Mouse (Mus musculus): ENCODE data around the gene Fat1. TPM values are rescaled to one million over a fixed set of nuclear protein-coding genes. Genes with fewer than 3 reads are reported as not detected.

Gene Fat1
- total and polyA plus RNA-seq, 3 experiments = under 0.01 TPM; not detected in 2

GRCm38 (mm10) chr8:45013852-45014251 is 78.6 kb downstream of the Fat1 start:
- TF ChIP-seq CHD1 (IDR thresholded peaks at IDR 0.05; ENCODE audit: low read depth, low read length) (no peak), GATA1 (IDR thresholded peaks at IDR 0.05; ENCODE audit: low read depth, low read length) (no peak), ZC3H11A (IDR thresholded peaks at IDR 0.05; ENCODE audit: low read depth, low read length) (no peak), ZKSCAN1 (IDR thresholded peaks at IDR 0.05; ENCODE audit: low read depth, low read length) (no peak), USF2 (IDR thresholded peaks at IDR 0.05; ENCODE audit: borderline replicate concordance in 1 of 2, insufficient read depth in 1 of 2, low read depth in 1 of 2, low read length in 2 of 2) (no peak), CHD2 (IDR thresholded peaks at IDR 0.05; ENCODE audit: low read length) (no peak), POLR2A (IDR thresholded peaks at IDR 0.05; ENCODE audit: control insufficient read depth in 1 of 2, insufficient read depth in 1 of 2, low read depth in 1 of 2, low read length in 2 of 2, poor library complexity in 1 of 2) (no peak), JUND (IDR thresholded peaks at IDR 0.05; ENCODE audit: low read depth, low read length) (no peak), MEF2A (IDR thresholded peaks at IDR 0.05; ENCODE audit: extremely low read depth, insufficient replicate concordance, low read depth, low read length, poor library complexity, severe bottlenecking) (no peak), TCF12 (IDR thresholded peaks at IDR 0.05; ENCODE audit: low read depth, low read length) (no peak), TBP (IDR thresholded peaks at IDR 0.05; ENCODE audit: low read depth, low read length) (no peak), UBTF (IDR thresholded peaks at IDR 0.05; ENCODE audit: borderline replicate concordance, insufficient read depth, low read depth, low read length) (no peak), POLR2AphosphoS5 (IDR thresholded peaks at IDR 0.05; ENCODE audit: borderline replicate concordance, low read depth, low read length) (no peak), SMC3 (IDR thresholded peaks at IDR 0.05; ENCODE audit: low read depth, low read length) (no peak), CTCF (IDR thresholded peaks at IDR 0.05 in 2 of 3, conservative IDR thresholded peaks at IDR 0.05 in 1 of 3; ENCODE audit: control insufficient read depth in 1 of 3, insufficient read depth in 1 of 3, low read depth in 2 of 3, low read length in 3 of 3, poor library complexity in 1 of 3, severe bottlenecking in 1 of 3) (no peak), NELFE (IDR thresholded peaks at IDR 0.05; ENCODE audit: low read depth, low read length) (no peak), ETS1 (IDR thresholded peaks at IDR 0.05; ENCODE audit: low read depth, low read length) (no peak)
- no peak overlapping the region for H3K4me3 ChIP-seq (ENCODE audit: control insufficient read depth in 1 of 2, insufficient read depth in 1 of 2, low read depth in 2 of 2, low read length in 2 of 2)
- no peaks in the 10 kb centered on the region for H3K4me1 ChIP-seq (ENCODE audit: control insufficient read depth in 1 of 2, insufficient read depth in 2 of 2, low read length in 2 of 2)
- no peak overlapping the region for H3K27ac ChIP-seq (ENCODE audit: control insufficient read depth, low read depth, low read length)
- no peaks in the 10 kb centered on the region for H3K9me3 ChIP-seq (replicated peaks; ENCODE audit: insufficient read depth, low read length)
- DNase-seq (ENCODE audit: low read depth, low spot score) = no peak
- no peaks in the 10 kb centered on the region for H3K36me3 ChIP-seq (ENCODE audit: control insufficient read depth in 1 of 2, insufficient read depth in 2 of 2, low read length in 2 of 2)
- no peak overlapping the region for H3K9ac ChIP-seq (ENCODE audit: control insufficient read depth, low read depth, low read length, poor library complexity, severe bottlenecking)
- no peaks in the 10 kb centered on the region for H3K79me2 ChIP-seq (ENCODE audit: control insufficient read depth, insufficient read depth, low read length, poor library complexity)
- no peaks in the 10 kb centered on the region for H3K27me3 ChIP-seq (ENCODE audit: control insufficient read depth in 1 of 2, insufficient read depth in 2 of 2, low read length in 2 of 2)

DNA sequence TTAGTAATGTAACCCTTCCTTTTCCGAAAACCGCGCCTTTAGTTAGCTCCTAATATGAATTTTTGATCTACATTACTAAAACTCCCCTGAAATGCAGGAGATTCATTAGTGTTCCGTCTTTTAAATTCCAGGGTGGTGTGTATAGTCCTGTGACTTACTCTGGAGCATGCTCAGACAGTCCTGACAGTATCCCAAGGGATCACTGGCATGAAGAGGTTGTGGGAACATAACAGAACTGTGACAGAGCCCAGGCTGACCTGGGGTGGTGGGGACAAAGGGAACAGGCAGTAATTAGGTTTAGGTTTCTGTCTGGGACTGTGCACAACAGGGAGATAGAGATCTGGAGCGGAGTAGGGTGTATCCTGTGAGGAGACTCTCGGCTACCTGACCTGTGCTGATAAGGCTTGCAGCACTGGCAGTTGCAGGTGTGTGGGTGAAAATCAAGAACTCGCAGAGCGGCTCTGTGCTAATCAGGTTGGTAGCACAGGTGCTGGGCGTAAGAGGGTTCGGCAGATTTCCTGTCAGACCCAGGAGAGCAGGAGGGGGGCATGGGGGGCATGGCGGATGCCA is 79.3 kb downstream of the Fat1 start:
- no peak for DNase-seq (ENCODE audit: low read depth, low spot score)
- Histone ChIP-seq H3K9me3 (replicated peaks; ENCODE audit: insufficient read depth, low read length) (no peaks in the 10 kb centered on the region), H3K9ac (ENCODE audit: control insufficient read depth, low read depth, low read length, poor library complexity, severe bottlenecking) (no peak overlapping the region), H3K4me1 (ENCODE audit: control insufficient read depth in 1 of 2, insufficient read depth in 2 of 2, low read length in 2 of 2) (no peaks in the 10 kb centered on the region), H3K79me2 (ENCODE audit: control insufficient read depth, insufficient read depth, low read length, poor library complexity) (no peaks in the 10 kb centered on the region), H3K27me3 (ENCODE audit: control insufficient read depth in 1 of 2, insufficient read depth in 2 of 2, low read length in 2 of 2) (no peaks in the 10 kb centered on the region), H3K27ac (ENCODE audit: control insufficient read depth, low read depth, low read length) (no peak overlapping the region), H3K4me3 (ENCODE audit: control insufficient read depth in 1 of 2, insufficient read depth in 1 of 2, low read depth in 2 of 2, low read length in 2 of 2) (no peak overlapping the region), H3K36me3 (ENCODE audit: control insufficient read depth in 1 of 2, insufficient read depth in 2 of 2, low read length in 2 of 2) (no peaks in the 10 kb centered on the region)
- TF ChIP-seq MAFK (IDR thresholded peaks at IDR 0.05; ENCODE audit: borderline replicate concordance, low read depth, low read length) (no peak), GABPA (IDR thresholded peaks at IDR 0.05; ENCODE audit: low read depth, low read length) (no peak), RAD21 (IDR thresholded peaks at IDR 0.05; ENCODE audit: low read depth, low read length) (no peak), TCF12 (IDR thresholded peaks at IDR 0.05; ENCODE audit: low read depth, low read length) (0 out of 2 replicates have a peak, but pooled peaks have one; percentile 17), E2F4 (IDR thresholded peaks at IDR 0.05; ENCODE audit: borderline replicate concordance, low read depth, low read length) (no peak), ZC3H11A (IDR thresholded peaks at IDR 0.05; ENCODE audit: low read depth, low read length) (no peak)
